Comparison of ENCODE assay signal across 1 mouse cellular context in the genomic region with DNA sequence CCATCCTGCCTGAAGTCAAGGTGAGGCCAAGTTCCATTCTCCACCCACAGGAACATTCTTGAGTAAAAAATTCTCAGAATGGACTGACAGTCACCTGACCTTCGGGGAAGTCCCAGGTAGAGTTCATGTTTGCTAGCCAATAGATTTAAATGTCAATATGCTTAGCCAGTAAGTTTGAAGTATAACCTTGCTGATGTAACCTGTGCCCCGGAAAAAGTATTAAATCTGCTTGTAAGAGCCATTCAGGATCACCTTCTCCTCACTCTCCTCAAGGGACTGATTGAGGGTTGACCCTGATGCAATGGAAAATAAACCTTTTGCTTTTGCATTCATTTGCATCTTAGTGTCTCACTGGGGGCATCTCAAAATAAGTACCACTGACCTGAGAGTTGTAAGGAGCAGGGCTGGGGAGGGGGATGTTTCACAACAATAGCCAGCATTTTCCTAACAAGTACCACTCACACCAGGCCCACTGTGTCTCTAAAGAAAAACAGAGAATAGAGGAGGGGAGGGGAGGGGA.
TF ChIP-seq lines count a peak whose summit lies in the region.

No protein-coding gene starts in this region.

TF ChIP-seq in CH12.LX, 34 proteins besides CTCF, POLR2A, EP300 and RAD21 (continued from another document):
- TF ChIP-seq RCOR1 (conservative IDR thresholded peaks at IDR 0.05; ENCODE audit: low read depth, low read length): no peak
- TF ChIP-seq MAX (IDR thresholded peaks at IDR 0.05; ENCODE audit: low read length): no peak
